Mouse (Mus musculus) hindbrain, embryonic 12.5 days (tissue): ENCODE data around the gene Ahdc1. TPM values are rescaled to one million over a fixed set of nuclear protein-coding genes. Genes with fewer than 3 reads are reported as not detected.
A peak's percentile ranks its signal among the peaks of the same experiment; 100 is the strongest.

Source experiments
- ATAC-seq: fragments of 200-750 bp; cut with Nextera tagmentation; 2 replicates; pipeline ENCODE4 v1.8.0; 2017; ENCODE audit warnings: moderate TSS enrichment; ENCODE audit not compliant: low FRiP score
- H3K27ac ChIP-seq: fragments of 300-500 bp; sonication (generic); 2 replicates; pipeline ENCODE4 v1.5.1; 2016; ENCODE audit warnings: mild to moderate bottlenecking
- H3K27me3 ChIP-seq: fragments of 300-500 bp; sonication (generic); 2 replicates; pipeline ENCODE4 v1.6.1; 2016; ENCODE audit warnings: mild to moderate bottlenecking
- H3K36me3 ChIP-seq: fragments of 300-500 bp; sonication (generic); 2 replicates; pipeline ENCODE4 v1.6.1; 2016; ENCODE audit warnings: mild to moderate bottlenecking
- H3K4me1 ChIP-seq: fragments of 300-500 bp; sonication (generic); 2 replicates; pipeline ENCODE4 v1.6.1; 2016
- H3K4me2 ChIP-seq: fragments of 300-500 bp; sonication (generic); replicated peaks from 2 replicates; pipeline ENCODE4 v1.6.1; 2016; ENCODE audit warnings: mild to moderate bottlenecking
- H3K4me3 ChIP-seq: fragments of 300-500 bp; sonication (generic); 2 replicates; pipeline ENCODE4 v1.5.1; 2016; ENCODE audit warnings: mild to moderate bottlenecking
- H3K9ac ChIP-seq: fragments of 300-500 bp; sonication (generic); 2 replicates; pipeline ENCODE4 v1.6.1; 2016; ENCODE audit warnings: mild to moderate bottlenecking, moderate library complexity
- H3K9me3 ChIP-seq: fragments of 300-500 bp; sonication (generic); replicated peaks from 2 replicates; pipeline ENCODE4 v1.6.1; 2016; ENCODE audit warnings: mild to moderate bottlenecking
- WGBS: fragments of 180-500 bp; shearing (Covaris S2); methylation state at CpG from one replicate; pipeline ENCODE4 v1.1.7; 2016; 5-methylcytosine and 5-hydroxymethylcytosine counted together
- polyA plus RNA-seq: library from polyadenylated mRNA; unstranded; fragments of >200 nt; fragmentation: Nextera tagmentation; extraction: Ambion mirVana; gene quantifications from 2 replicates; pipeline ENCODE4 v1.2.1, GENCODE M21; 2016

Gene Ahdc1
- polyA plus RNA-seq, 1 experiment from 2014 or later: 15.3 TPM

DNA sequence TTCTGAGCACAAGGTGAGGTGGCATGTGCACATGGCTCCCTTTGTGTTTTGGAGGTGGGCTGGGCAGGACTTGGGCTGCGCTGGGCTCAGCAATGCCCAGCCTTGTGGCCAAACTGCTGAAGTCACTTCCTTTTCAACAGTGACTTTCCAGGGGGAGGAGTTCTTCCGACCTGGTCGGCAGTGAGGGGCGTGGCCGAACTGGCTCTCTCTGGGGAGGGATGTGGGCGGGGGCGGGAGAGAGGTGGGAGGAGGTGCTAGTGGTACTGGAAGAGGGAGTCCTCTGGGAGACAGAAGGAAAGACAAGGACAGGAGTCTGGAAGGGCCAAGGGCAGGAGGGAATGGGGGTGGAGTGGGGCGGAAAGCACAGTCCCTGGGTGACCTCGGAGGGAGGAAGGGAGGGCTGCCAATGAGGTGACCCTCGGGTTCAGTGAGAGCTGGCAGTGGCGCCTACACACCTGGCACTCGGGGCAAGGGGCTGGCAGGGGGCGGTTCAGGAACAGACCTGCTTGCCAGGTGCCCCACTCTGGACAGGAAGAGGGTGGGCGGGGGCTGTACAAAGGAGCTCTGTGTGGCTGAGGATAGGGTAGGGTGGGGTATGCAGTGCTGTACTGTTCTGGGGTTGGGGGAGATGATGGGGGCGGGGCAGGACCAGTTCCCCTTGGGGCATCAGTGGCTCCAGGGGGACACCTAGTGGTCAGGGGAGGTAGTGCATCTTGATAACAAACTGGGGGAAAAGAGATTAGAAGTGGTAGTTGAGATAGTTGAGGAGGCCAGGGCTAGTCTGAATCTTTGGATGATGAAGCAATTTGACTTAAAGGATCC lies 45.2 kb downstream of the Ahdc1 start:
- WGBS: 4% methylated on average over 15 of the region's 15 CpGs
- Histone ChIP-seq H3K4me2 (peak overlapping the region; percentile 36), H3K9ac (no peak overlapping the region), H3K36me3 (peaks cover 25% of the 10 kb centered on the region), H3K9me3 (no peaks in the 10 kb centered on the region), H3K27me3 (no peaks in the 10 kb centered on the region), H3K4me3 (peak overlapping the region; percentile 12; the same call in 1 of the 2 replicates), H3K4me1 (peaks cover 70% of the 10 kb centered on the region), H3K27ac (peak overlapping the region; percentile 65)
- peak; percentile 72 for ATAC-seq

GRCm38 (mm10) chr4:133057389-133058122 lies 46.5 kb downstream of the Ahdc1 start:
- peak overlapping the region; percentile 62; the same call in 1 of the 2 replicates for H3K27ac ChIP-seq
- H3K4me3 ChIP-seq: no peak overlapping the region
- H3K36me3 ChIP-seq: peaks cover 38% of the 10 kb centered on the region
- no peak overlapping the region for H3K4me2 ChIP-seq
- WGBS: 37% methylated on average over 7 of the region's 7 CpGs
- no peaks in the 10 kb centered on the region for H3K9me3 ChIP-seq
- no peaks in the 10 kb centered on the region for H3K27me3 ChIP-seq
- H3K9ac ChIP-seq: no peak overlapping the region
- peaks cover 58% of the 10 kb centered on the region for H3K4me1 ChIP-seq
- ATAC-seq: no peak

GRCm38 (mm10) chr4:133058123-133058453 lies 47.0 kb downstream of the Ahdc1 start:
- ATAC-seq: no peak
- no peak overlapping the region for H3K9ac ChIP-seq
- H3K27ac ChIP-seq: peak overlapping the region; percentile 62; the same call in 1 of the 2 replicates
- H3K4me3 ChIP-seq: no peak overlapping the region
- H3K9me3 ChIP-seq: no peaks in the 10 kb centered on the region
- WGBS: 92% methylated on average over 4 of the region's 4 CpGs
- H3K27me3 ChIP-seq: no peaks in the 10 kb centered on the region
- H3K4me1 ChIP-seq: peaks cover 52% of the 10 kb centered on the region
- H3K36me3 ChIP-seq: peaks cover 44% of the 10 kb centered on the region
- H3K4me2 ChIP-seq: no peak overlapping the region

DNA sequence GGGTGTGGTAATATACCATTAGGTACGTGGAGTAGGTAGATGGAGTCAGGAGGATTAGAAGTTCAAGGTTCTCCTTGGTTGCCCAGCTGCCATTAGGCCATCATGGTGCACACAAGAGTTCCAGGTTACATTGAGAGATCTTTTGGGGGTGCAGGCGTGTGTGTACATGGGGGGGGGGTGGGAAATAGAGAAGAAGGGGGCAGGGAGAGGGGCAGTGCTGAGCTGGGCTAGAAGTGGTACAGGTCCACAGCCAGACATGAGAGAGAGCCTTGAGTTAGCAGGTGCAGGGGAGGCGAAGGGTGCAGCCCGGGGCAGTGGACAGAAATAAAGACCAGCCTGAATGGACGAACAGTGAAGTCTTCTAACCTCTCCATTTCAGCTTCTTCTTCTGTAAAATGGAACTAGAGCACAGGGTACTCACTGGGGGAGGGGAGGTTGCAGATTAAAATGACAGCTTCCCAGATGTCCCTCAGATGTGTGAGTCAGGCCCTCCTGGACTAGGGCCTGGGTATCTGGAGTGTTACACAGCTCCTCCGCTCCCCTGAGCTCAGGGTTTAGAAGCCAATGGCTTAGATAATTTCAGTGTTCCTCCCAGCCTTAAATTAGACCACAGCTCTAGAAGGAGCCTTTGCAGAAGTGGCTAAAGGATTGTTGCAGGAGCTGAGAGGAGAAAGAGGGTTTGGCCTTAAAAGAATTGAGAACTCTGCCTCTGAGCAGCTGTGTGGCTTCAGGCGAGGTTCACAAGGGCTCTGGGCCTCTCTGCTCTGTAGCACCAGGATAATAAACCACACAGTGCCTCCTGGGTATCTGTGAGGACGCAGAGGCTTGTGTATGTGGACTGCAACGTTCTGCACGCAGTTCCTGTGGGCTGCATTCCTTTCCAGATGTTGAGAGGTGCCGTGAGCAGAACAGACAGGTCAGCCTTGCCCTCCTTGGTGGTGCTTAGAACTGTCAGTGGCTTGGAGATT lies 47.7 kb downstream of the Ahdc1 start:
- H3K27me3 ChIP-seq: no peaks in the 10 kb centered on the region
- H3K4me3 ChIP-seq: no peak overlapping the region
- peaks cover 46% of the 10 kb centered on the region for H3K4me1 ChIP-seq
- H3K9ac ChIP-seq: no peak overlapping the region
- 78% methylated on average over 11 of the region's 11 CpGs for WGBS
- peaks cover 47% of the 10 kb centered on the region for H3K36me3 ChIP-seq
- H3K27ac ChIP-seq: no peak overlapping the region
- H3K9me3 ChIP-seq: no peaks in the 10 kb centered on the region
- H3K4me2 ChIP-seq: no peak overlapping the region
- ATAC-seq: no peak

GRCm38 (mm10) chr4:133060702-133061101 lies 49.6 kb downstream of the Ahdc1 start:
- Histone ChIP-seq H3K27ac (no peak overlapping the region), H3K4me2 (no peak overlapping the region), H3K27me3 (no peaks in the 10 kb centered on the region), H3K36me3 (peaks cover 58% of the 10 kb centered on the region), H3K4me3 (no peak overlapping the region), H3K9ac (no peak overlapping the region), H3K9me3 (no peaks in the 10 kb centered on the region), H3K4me1 (peaks cover 36% of the 10 kb centered on the region)
- ATAC-seq: no peak
- 94% methylated on average over 11 of the region's 11 CpGs for WGBS

- Histone ChIP-seq H3K4me3 (no peak overlapping the region), H3K27me3 (no peaks in the 10 kb centered on the region), H3K4me1 (peaks cover 27% of the 10 kb centered on the region), H3K9me3 (no peaks in the 10 kb centered on the region), H3K27ac (no peak overlapping the region), H3K4me2 (no peak overlapping the region), H3K9ac (no peak overlapping the region), H3K36me3 (peaks cover 67% of the 10 kb centered on the region)
- 93% methylated on average over 20 of the region's 20 CpGs for WGBS
- ATAC-seq: no peak
These were observed 50.7 kb downstream of the Ahdc1 start for GRCm38 (mm10) chr4:133061798-133062197.

- Histone ChIP-seq H3K27ac (no peak overlapping the region), H3K4me3 (no peak overlapping the region), H3K9me3 (no peaks in the 10 kb centered on the region), H3K9ac (no peak overlapping the region), H3K4me2 (no peak overlapping the region), H3K27me3 (no peaks in the 10 kb centered on the region), H3K4me1 (peaks cover 24% of the 10 kb centered on the region), H3K36me3 (peaks cover 72% of the 10 kb centered on the region)
- ATAC-seq: no peak
- 97% methylated on average over 14 of the region's 14 CpGs for whole genome bisulfite sequencing
These were observed 51.2 kb downstream of the Ahdc1 start for GRCm38 (mm10) chr4:133062286-133062685.

DNA sequence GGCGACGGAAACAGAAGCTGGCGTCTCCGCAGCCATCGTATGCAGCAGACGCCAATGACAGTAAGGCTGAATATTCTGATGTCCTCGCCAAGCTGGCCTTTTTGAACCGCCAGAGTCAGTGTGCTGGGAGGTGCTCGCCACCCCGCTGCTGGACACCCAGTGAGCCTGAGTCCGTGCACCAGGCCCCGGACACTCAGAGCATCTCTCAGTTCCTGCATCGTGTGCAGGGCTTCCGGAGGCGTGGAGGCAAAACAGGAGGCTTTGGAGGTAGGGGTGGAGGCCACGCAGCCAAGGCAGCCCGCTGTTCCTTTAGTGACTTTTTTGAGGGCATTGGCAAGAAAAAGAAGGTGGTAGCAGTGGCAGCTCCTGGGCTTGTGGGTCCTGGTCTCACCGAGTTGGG lies 52.1 kb downstream of the Ahdc1 start:
- no peak overlapping the region for H3K9ac ChIP-seq
- no peaks in the 10 kb centered on the region for H3K9me3 ChIP-seq
- ATAC-seq: no peak
- peaks cover 69% of the 10 kb centered on the region for H3K36me3 ChIP-seq
- no peaks in the 10 kb centered on the region for H3K27me3 ChIP-seq
- H3K4me3 ChIP-seq: no peak overlapping the region
- H3K4me1 ChIP-seq: peaks cover 16% of the 10 kb centered on the region
- H3K4me2 ChIP-seq: no peak overlapping the region
- H3K27ac ChIP-seq: no peak overlapping the region
- 93% methylated on average over 18 of the region's 18 CpGs for WGBS

GRCm38 (mm10) chr4:133063799-133064198 lies 52.7 kb downstream of the Ahdc1 start:
- Histone ChIP-seq H3K4me2 (no peak overlapping the region), H3K9ac (no peak overlapping the region), H3K36me3 (peaks cover 72% of the 10 kb centered on the region), H3K27me3 (no peaks in the 10 kb centered on the region), H3K9me3 (no peaks in the 10 kb centered on the region), H3K4me3 (no peak overlapping the region), H3K4me1 (peaks cover 10% of the 10 kb centered on the region), H3K27ac (no peak overlapping the region)
- ATAC-seq: no peak
- 82% methylated on average over 13 of the region's 13 CpGs for WGBS

DNA sequence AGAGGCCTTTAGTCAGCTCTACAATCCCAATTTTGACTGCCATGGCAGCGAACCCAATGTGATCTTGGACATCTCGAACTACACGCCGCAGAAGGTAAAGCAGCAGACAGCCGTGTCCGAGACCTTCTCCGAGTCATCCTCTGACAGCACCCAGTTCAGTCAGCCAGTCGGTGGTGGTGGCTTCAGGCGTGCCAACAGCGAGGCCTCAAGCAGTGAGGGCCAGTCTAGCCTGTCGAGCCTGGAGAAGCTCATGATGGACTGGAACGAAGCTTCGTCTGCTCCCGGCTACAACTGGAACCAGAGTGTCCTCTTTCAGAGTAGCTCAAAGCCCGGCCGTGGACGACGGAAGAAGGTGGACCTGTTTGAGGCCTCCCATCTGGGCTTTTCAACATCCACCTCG lies 53.7 kb downstream of the Ahdc1 start:
- H3K36me3 ChIP-seq: peaks cover 81% of the 10 kb centered on the region
- WGBS: 93% methylated on average over 19 of the region's 19 CpGs

DNA sequence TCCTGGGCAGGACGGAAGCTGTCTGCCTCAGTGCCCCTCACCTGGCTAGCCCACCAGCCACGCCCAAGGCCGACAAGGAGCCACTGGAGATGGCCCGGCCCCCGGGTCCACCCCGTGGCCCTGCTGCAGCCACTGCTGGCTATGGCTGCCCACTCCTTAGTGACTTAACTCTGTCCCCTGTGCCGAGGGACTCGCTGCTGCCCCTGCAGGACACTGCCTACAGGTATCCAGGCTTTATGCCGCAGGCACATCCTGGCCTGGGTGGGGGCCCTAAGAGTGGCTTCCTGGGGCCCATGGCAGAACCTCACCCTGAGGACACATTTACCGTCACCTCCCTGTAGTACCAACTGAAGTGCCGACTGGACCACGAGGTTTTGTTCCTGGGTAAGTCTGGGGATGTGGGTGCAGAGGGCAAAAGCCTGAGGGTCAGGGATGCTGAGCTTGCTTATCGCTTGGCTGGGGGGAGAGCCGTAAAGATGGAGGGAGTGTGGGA lies 54.9 kb downstream of the Ahdc1 start:
- no peak overlapping the region for H3K4me2 ChIP-seq
- H3K4me1 ChIP-seq: peaks cover 2% of the 10 kb centered on the region; the same call in 1 of the 2 replicates
- H3K4me3 ChIP-seq: no peak overlapping the region
- peaks cover 78% of the 10 kb centered on the region for H3K36me3 ChIP-seq
- no peak overlapping the region for H3K27ac ChIP-seq
- H3K9me3 ChIP-seq: no peaks in the 10 kb centered on the region
- H3K27me3 ChIP-seq: no peaks in the 10 kb centered on the region
- H3K9ac ChIP-seq: no peak overlapping the region
- no peak for ATAC-seq
- 91% methylated on average over 14 of the region's 14 CpGs for WGBS

More for the DNA sequence above, 53.7 kb downstream of the Ahdc1 start:
- Histone ChIP-seq H3K9me3 (no peaks in the 10 kb centered on the region), H3K4me2 (no peak overlapping the region), H3K4me3 (no peak overlapping the region), H3K27ac (no peak overlapping the region), H3K4me1 (0 out of 2 replicates have a peak, but pooled peaks cover under 1% of the 10 kb centered on the region), H3K9ac (no peak overlapping the region), H3K27me3 (no peaks in the 10 kb centered on the region)
- ATAC-seq: no peak
